Mouse (Mus musculus): ENCODE measurements around the gene Scn5a.

- TF ChIP-seq CTCF (IDR thresholded peaks at IDR 0.05; ENCODE audit: low read depth, low read length): no peak
- no peak for TF ChIP-seq EP300 (IDR thresholded peaks at IDR 0.05; ENCODE audit: insufficient read depth, low read depth, low read length)
These were observed 99.5 kb downstream of the Scn5a start for GRCm38 (mm10) chr9:119479297-119479696.
